Mouse (Mus musculus) kidney, postnatal 10 days (tissue): ENCODE data around the gene Zfpm1.
A peak's percentile ranks its signal among the peaks of the same experiment; 100 is the strongest.

Experiments used
- DNase-seq: peaks from one replicate; pipeline ENCODE4 v3.0.0; 2021; ENCODE audit warnings: mixed read lengths

Zfpm1 gene

GRCm38 (mm10) chr8:122282035-122282358 lies at the start of gene Zfpm1:
Gene Zfpm1 (plus strand): TSS chr8:122282141.
- no peak for DNase-seq

- DNase-seq, result peak; percentile 64
Observed at GRCm38 (mm10) chr8:122234055-122234454, 47.9 kb upstream of the Zfpm1 start.

- no peak for DNase-seq
Observed at GRCm38 (mm10) chr8:122236521-122236920, 45.4 kb upstream of the Zfpm1 start.

GRCm38 (mm10) chr8:122238225-122238624 lies 43.7 kb upstream of the Zfpm1 start:
- DNase-seq, result no peak

GRCm38 (mm10) chr8:122238731-122239130 lies 43.2 kb upstream of the Zfpm1 start:
- no peak for DNase-seq

- DNase-seq, result no peak
Observed at GRCm38 (mm10) chr8:122240241-122241026, 41.5 kb upstream of the Zfpm1 start.

GRCm38 (mm10) chr8:122243310-122243709 lies 38.6 kb upstream of the Zfpm1 start:
- DNase-seq, result no peak

- DNase-seq, result no peak
Observed at GRCm38 (mm10) chr8:122245161-122245560, 36.8 kb upstream of the Zfpm1 start.

GRCm38 (mm10) chr8:122246257-122247211 lies 35.4 kb upstream of the Zfpm1 start:
- DNase-seq, result no peak

- DNase-seq, result no peak
Observed at GRCm38 (mm10) chr8:122251739-122252138, 30.2 kb upstream of the Zfpm1 start.

- no peak for DNase-seq
Observed at GRCm38 (mm10) chr8:122252366-122252765, 29.6 kb upstream of the Zfpm1 start.

GRCm38 (mm10) chr8:122259351-122259750 lies 22.6 kb upstream of the Zfpm1 start:
- DNase-seq, result peak; percentile 86

GRCm38 (mm10) chr8:122260755-122261154 lies 21.2 kb upstream of the Zfpm1 start:
- DNase-seq, result no peak

GRCm38 (mm10) chr8:122262835-122263234 lies 19.1 kb upstream of the Zfpm1 start:
- DNase-seq, result no peak

GRCm38 (mm10) chr8:122264243-122264642 lies 17.7 kb upstream of the Zfpm1 start:
- no peak for DNase-seq

GRCm38 (mm10) chr8:122265522-122265921 lies 16.4 kb upstream of the Zfpm1 start:
- no peak for DNase-seq

GRCm38 (mm10) chr8:122266867-122267266 lies 15.1 kb upstream of the Zfpm1 start:
- no peak for DNase-seq

GRCm38 (mm10) chr8:122268861-122269260 lies 13.1 kb upstream of the Zfpm1 start:
- no peak for DNase-seq

GRCm38 (mm10) chr8:122269404-122269803 lies 12.5 kb upstream of the Zfpm1 start:
- peak; percentile 89 for DNase-seq

GRCm38 (mm10) chr8:122270555-122270954 lies 11.4 kb upstream of the Zfpm1 start:
- DNase-seq, result no peak

- DNase-seq, result peak; percentile 85
Observed at GRCm38 (mm10) chr8:122273152-122273551, 8.8 kb upstream of the Zfpm1 start.

GRCm38 (mm10) chr8:122273826-122274225 lies 8.1 kb upstream of the Zfpm1 start:
- no peak for DNase-seq

GRCm38 (mm10) chr8:122274651-122275391 lies 7.1 kb upstream of the Zfpm1 start:
- no peak for DNase-seq
